Comparison of ENCODE assay signal across 7 mouse cellular contexts in genomic region chr16:66959146-66959545, GRCm38 (mm10).
"Had no signal": no experiment of that assay in that cellular context is flagged by ENCODE, and none has a peak within 500 bp of the region (broad histone marks: within the 10 kb centered on the region; RNA-seq: fewer than 3 reads in every experiment).

No protein-coding gene starts in this region.

- DNase-seq: kidney, adult 8-10 months; kidney, postnatal 10 days; kidney, postnatal 36 days; liver, embryonic 13.5 days; lung, embryonic 14.5 days; thymus, adult 18-20 months; thymus, postnatal 36 days had no signal
